Mouse (Mus musculus): ENCODE measurements around the gene Acap1.

- TF ChIP-seq POLR2A (IDR thresholded peaks at IDR 0.05; ENCODE audit: insufficient read depth, low read length) (no peak), EP300 (IDR thresholded peaks at IDR 0.05; ENCODE audit: insufficient read depth, low read depth, low read length) (no peak), CTCF (IDR thresholded peaks at IDR 0.05; ENCODE audit: low read depth, low read length) (no peak)
These were observed 19.2 kb downstream of the Acap1 start for GRCm38 (mm10) chr11:69876186-69876585.

All from ES-Bruce4 (cell line).